Mouse (Mus musculus): ENCODE measurements around the gene Sugct. TPM values are rescaled to one million over a fixed set of nuclear protein-coding genes. Genes with fewer than 3 reads are reported as not detected.

Sugct gene
- 1 to 10 TPM; 1.0 TPM for total RNA-seq (2021)
- polyA plus RNA-seq (2012; rRNA removed), result 1.00 and 1.5 TPM in 2 replicates
- long read RNA-seq, partial matches to known transcripts, result 0 of 4 reads
- long read RNA-seq, other reads (novel, unspliced or antisense), result 2 of 4 reads

DNA sequence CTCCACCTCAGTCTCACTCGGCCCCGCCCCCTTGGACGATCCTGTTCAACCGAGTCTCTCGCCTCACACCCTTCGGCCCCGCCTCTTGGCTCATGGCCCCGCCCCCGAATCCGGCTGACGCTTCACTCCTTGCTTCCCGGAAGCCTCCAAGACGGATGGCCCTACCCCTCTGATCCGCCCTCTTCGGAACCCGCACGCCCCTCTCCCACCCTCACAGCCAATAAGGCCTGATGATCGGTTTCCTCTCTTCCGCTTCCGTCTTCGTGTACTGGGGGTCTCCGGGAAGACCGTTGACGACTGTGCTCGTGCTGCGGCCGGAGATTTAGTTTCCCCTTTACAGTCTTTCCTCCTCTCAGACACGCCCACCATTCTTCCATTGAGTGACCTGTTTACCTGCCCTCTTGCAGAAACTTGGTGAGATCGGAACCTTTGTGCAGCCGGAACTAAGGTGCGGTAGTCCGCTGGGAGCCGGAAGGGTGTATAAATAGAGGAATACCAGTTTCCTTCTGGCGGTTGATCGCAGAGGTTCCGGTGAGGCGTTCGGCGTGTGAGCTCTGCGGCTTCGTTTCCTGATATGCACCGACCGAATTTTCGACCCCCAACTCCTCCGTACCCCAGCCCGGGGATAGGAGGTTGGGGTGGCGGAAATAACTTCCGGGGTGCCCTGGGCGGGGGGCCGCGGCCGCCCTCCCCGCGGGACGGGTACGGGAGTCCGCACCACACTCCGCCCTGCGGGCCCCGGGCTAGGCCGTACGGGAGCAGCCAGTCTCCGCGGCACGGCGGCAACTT lies at the start of gene Sugct, which contains the start of gene Mplkip:
Gene Sugct, minus strand, starts transcription at position 643 of the 789 bp plus-strand sequence.
Gene Mplkip, plus strand, starts transcription at position 282 of the 789 bp plus-strand sequence.
- TF ChIP-seq EP300 (IDR thresholded peaks at IDR 0.05; ENCODE audit: insufficient read depth, low read depth, low read length) (peak; percentile 73), CTCF (IDR thresholded peaks at IDR 0.05) (0 out of 2 replicates have a peak, but pooled peaks have one; percentile 6), POLR2A (IDR thresholded peaks at IDR 0.05; ENCODE audit: insufficient read depth, low read depth, low read length) (peak; percentile 83)
- no peaks in the 10 kb centered on the region for H3K27me3 ChIP-seq (ENCODE audit: control insufficient read depth, insufficient read depth, low read length)
- WGBS, result under 1% methylated on average over 65 of the region's 66 CpGs
- peaks cover 2% of the 10 kb centered on the region; the same call in 1 of the 2 replicates for H3K79me2 ChIP-seq (replicated peaks; ENCODE audit: control insufficient read depth, insufficient read depth, low read length)
- H3K9ac ChIP-seq (ENCODE audit: low read depth, low read length), result peak within 1 kb of the TSS; percentile 99
- intact Hi-C loops (cut with DNase I), result loop anchor here (1.0 kb wide), 2 partner anchors 110 to 249 kb away; partner anchors contain the start of genes Cdk13 and Rala
- peak within 1 kb of the TSS; percentile 80 for H3K4me3 ChIP-seq
- H3K27ac ChIP-seq, result peak within 1 kb of the TSS; percentile 95
- peaks cover 2% of the 10 kb centered on the region; the same call in 1 of the 2 replicates for H3K36me3 ChIP-seq (ENCODE audit: control insufficient read depth, insufficient read depth, low read length)
- no peaks in the 10 kb centered on the region for H3K4me1 ChIP-seq (ENCODE audit: control insufficient read depth, insufficient read depth, low read length)
- peak; percentile 100 for DNase-seq

DNA sequence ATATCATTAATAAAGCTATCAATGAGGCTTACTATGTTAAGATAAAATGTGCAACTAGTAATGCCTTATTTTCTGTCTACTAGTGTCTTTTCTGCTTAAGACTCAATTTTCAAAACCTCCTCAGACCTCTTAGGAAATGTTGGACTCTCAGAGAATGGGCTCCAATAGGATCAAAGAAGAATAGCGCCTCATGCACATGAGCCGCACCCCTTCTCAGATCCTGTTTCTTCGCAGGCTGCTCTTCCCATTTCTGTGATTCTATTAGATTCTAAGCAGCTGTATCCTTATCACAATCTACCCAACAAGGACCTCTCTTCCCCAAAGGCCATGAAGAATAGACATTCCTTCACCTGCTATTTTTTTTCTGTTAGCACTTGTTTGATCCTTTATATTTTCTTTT lies 33.4 kb upstream of the Sugct start:
- Histone ChIP-seq H3K79me2 (replicated peaks; ENCODE audit: control insufficient read depth, insufficient read depth, low read length) (no peaks in the 10 kb centered on the region), H3K27ac (no peak overlapping the region), H3K36me3 (ENCODE audit: control insufficient read depth, insufficient read depth, low read length) (peaks cover 3% of the 10 kb centered on the region), H3K4me3 (no peak overlapping the region), H3K4me1 (ENCODE audit: control insufficient read depth, insufficient read depth, low read length) (no peaks in the 10 kb centered on the region), H3K9ac (ENCODE audit: low read depth, low read length) (no peak overlapping the region), H3K27me3 (ENCODE audit: control insufficient read depth, insufficient read depth, low read length) (no peaks in the 10 kb centered on the region)
- intact Hi-C loops (cut with DNase I), result no loop called here
- DNase-seq, result no peak
- 91% methylated on average over 3 of the region's 3 CpGs for WGBS
- TF ChIP-seq EP300 (IDR thresholded peaks at IDR 0.05; ENCODE audit: insufficient read depth, low read depth, low read length), result no peak

DNA sequence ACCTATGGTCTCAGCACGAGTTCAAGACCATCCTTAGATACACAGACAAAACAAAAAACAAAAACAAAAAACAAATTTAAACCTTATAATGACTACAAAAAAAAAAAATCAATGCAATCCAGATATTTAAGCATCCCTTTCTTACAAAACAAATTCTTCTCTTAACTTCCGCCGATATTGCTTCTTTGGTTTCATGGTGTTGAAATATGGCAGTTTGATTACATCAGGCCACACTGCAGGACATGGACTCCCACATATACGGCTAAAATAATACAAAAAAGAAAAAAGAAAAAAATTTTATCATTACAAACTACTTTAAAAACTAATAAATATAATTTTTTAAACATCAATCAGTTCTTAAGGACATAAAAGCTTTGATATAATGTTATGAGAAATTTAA lies 32.6 kb upstream of the Sugct start:
- no peak for TF ChIP-seq EP300 (IDR thresholded peaks at IDR 0.05; ENCODE audit: insufficient read depth, low read depth, low read length)
- TF ChIP-seq CTCF (IDR thresholded peaks at IDR 0.05), result no peak
- TF ChIP-seq POLR2A (IDR thresholded peaks at IDR 0.05; ENCODE audit: insufficient read depth, low read depth, low read length), result no peak
- Histone ChIP-seq H3K79me2 (replicated peaks; ENCODE audit: control insufficient read depth, insufficient read depth, low read length) (no peaks in the 10 kb centered on the region), H3K4me1 (ENCODE audit: control insufficient read depth, insufficient read depth, low read length) (no peaks in the 10 kb centered on the region), H3K9ac (ENCODE audit: low read depth, low read length) (no peak overlapping the region), H3K27ac (no peak overlapping the region), H3K4me3 (no peak overlapping the region), H3K36me3 (ENCODE audit: control insufficient read depth, insufficient read depth, low read length) (peaks cover 3% of the 10 kb centered on the region), H3K27me3 (ENCODE audit: control insufficient read depth, insufficient read depth, low read length) (no peaks in the 10 kb centered on the region)
- intact Hi-C loops (cut with DNase I), result no loop called here
- WGBS, result 86% methylated on average over 4 of the region's 4 CpGs
- DNase-seq, result no peak

DNA sequence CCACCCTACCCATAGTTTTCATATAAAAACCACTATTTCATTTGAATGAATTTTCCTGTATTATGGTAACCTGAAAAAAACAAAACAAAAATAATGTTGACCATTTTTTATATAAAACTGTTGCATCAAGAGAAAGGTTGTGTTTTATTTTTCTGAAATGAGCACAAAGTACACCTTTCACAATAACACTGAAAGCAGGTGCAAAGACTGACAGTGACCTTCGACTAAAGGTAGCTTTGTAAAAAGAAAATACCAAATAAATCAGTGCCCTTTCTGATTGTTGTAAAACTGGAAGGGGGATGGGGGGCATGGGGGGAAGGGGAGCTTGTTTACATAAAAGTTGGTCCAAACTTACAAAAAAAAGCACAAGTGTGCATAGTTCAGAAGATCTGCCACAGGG lies 22.0 kb upstream of the Sugct start:
- peaks cover 7% of the 10 kb centered on the region for H3K36me3 ChIP-seq (ENCODE audit: control insufficient read depth, insufficient read depth, low read length)
- H3K27me3 ChIP-seq (ENCODE audit: control insufficient read depth, insufficient read depth, low read length), result no peaks in the 10 kb centered on the region
- intact Hi-C loops (cut with DNase I), result no loop called here
- H3K9ac ChIP-seq (ENCODE audit: low read depth, low read length), result no peak overlapping the region
- DNase-seq, result no peak
- no peak overlapping the region for H3K4me3 ChIP-seq
- no peak overlapping the region for H3K27ac ChIP-seq
- no peaks in the 10 kb centered on the region for H3K79me2 ChIP-seq (replicated peaks; ENCODE audit: control insufficient read depth, insufficient read depth, low read length)
- TF ChIP-seq CTCF (IDR thresholded peaks at IDR 0.05), result no peak
- TF ChIP-seq EP300 (IDR thresholded peaks at IDR 0.05; ENCODE audit: insufficient read depth, low read depth, low read length), result no peak
- TF ChIP-seq POLR2A (IDR thresholded peaks at IDR 0.05; ENCODE audit: insufficient read depth, low read depth, low read length), result no peak
- H3K4me1 ChIP-seq (ENCODE audit: control insufficient read depth, insufficient read depth, low read length), result no peaks in the 10 kb centered on the region
- 86% methylated on average over 1 of the region's 1 CpGs for WGBS

DNA sequence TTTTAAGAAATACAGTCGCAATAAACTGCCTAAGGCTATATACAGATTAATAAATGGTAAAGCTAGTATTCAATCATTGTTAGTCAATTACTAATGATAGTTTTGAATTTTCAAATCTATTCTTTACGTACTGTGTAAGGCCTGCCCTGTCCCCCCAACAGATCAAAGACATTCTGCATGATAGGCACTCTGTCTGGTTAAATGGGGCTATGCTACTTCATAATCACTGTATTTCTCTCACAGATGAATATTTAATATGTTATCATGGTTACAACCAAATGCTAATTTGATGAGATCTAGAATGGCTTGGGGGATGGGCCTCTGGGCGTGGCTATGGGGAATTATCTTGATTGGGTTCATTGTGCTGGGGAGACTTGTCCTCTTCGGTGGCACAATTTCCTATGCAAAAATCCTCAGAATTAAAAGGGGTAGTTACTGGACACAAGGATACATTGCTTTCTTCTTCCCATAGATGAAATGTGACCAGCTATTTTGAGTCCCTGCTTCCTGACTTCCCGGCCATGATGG lies 13.5 kb upstream of the Sugct start:
- Histone ChIP-seq H3K4me3 (no peak overlapping the region), H3K79me2 (replicated peaks; ENCODE audit: control insufficient read depth, insufficient read depth, low read length) (no peaks in the 10 kb centered on the region), H3K27ac (no peak overlapping the region), H3K4me1 (ENCODE audit: control insufficient read depth, insufficient read depth, low read length) (no peaks in the 10 kb centered on the region; the same call in 1 of the 2 replicates), H3K27me3 (ENCODE audit: control insufficient read depth, insufficient read depth, low read length) (no peaks in the 10 kb centered on the region), H3K9ac (ENCODE audit: low read depth, low read length) (no peak overlapping the region), H3K36me3 (ENCODE audit: control insufficient read depth, insufficient read depth, low read length) (no peaks in the 10 kb centered on the region)
- no peak for TF ChIP-seq CTCF (IDR thresholded peaks at IDR 0.05)
- TF ChIP-seq EP300 (IDR thresholded peaks at IDR 0.05; ENCODE audit: insufficient read depth, low read depth, low read length), result no peak
- no peak for TF ChIP-seq POLR2A (IDR thresholded peaks at IDR 0.05; ENCODE audit: insufficient read depth, low read depth, low read length)
- intact Hi-C loops (cut with DNase I), result no loop called here
- DNase-seq, result no peak
- 89% methylated on average over 5 of the region's 5 CpGs for WGBS
